Mouse (Mus musculus) liver, embryonic 14.5 days (tissue): ENCODE data around the gene Trappc3. TPM values are rescaled to one million over a fixed set of nuclear protein-coding genes. Genes with fewer than 3 reads are reported as not detected.

Experiments used
- ATAC-seq: fragments of 200-750 bp; cut with Nextera tagmentation; 2 replicates; pipeline ENCODE4 v1.8.0; 2017; ENCODE audit warnings: moderate number of reproducible peaks, mild to moderate bottlenecking, moderate library complexity; ENCODE audit not compliant: insufficient read depth
- DNase-seq, 3 experiments: peaks; one replicate each; pipeline ENCODE4 v3.0.0-alpha.2; 2012 to 2013; ENCODE audit warnings: low read depth in 3 of 3, low spot score in 3 of 3
- H3K27ac ChIP-seq: fragments of 300-500 bp; sonication (generic); 2 replicates; pipeline ENCODE4 v1.5.1; 2014; ENCODE audit warnings: moderate library complexity, mild to moderate bottlenecking, control low read depth, inconsistent platforms
- H3K27me3 ChIP-seq: fragments of 300-500 bp; sonication (generic); 2 replicates; pipeline ENCODE4 v1.6.1; 2014; ENCODE audit warnings: mild to moderate bottlenecking, low read length, moderate library complexity; ENCODE audit not compliant: control insufficient read depth, insufficient read depth
- H3K36me3 ChIP-seq: fragments of 300-500 bp; sonication (generic); replicated peaks from 2 replicates; pipeline ENCODE4 v1.6.1; 2014; ENCODE audit warnings: low read depth; ENCODE audit not compliant: control insufficient read depth, insufficient read depth
- H3K4me1 ChIP-seq, 2 experiments: fragments of 200-500 bp in 1 of 2; fragments of 300-500 bp in 1 of 2; sonication (generic) in 1 of 2; replicated peaks; 2 replicates each; pipeline ENCODE4 v1.6.1; 2012 to 2014; ENCODE audit warnings: antibody characterized with exemption in 1 of 2, inconsistent platforms in 1 of 2, low read length in 1 of 2; ENCODE audit not compliant: control insufficient read depth in 2 of 2, insufficient read depth in 2 of 2
- H3K4me2 ChIP-seq: fragments of 300-500 bp; sonication (generic); 2 replicates; pipeline ENCODE4 v1.6.1; 2014; ENCODE audit warnings: low read depth, mild to moderate bottlenecking, control low read depth, moderate library complexity
- H3K4me3 ChIP-seq, 2 experiments: fragments of 200-500 bp in 1 of 2; fragments of 300-500 bp in 1 of 2; sonication (generic) in 1 of 2; 2 replicates each; pipeline ENCODE4 v1.5.1; 2012 to 2014; ENCODE audit warnings: low read depth in 2 of 2, low read length in 2 of 2, mild to moderate bottlenecking in 2 of 2, control low read depth in 1 of 2, inconsistent platforms in 1 of 2, moderate library complexity in 1 of 2; ENCODE audit not compliant: insufficient read depth in 1 of 2
- H3K9ac ChIP-seq: fragments of 300-500 bp; sonication (generic); replicated peaks from 2 replicates; pipeline ENCODE4 v1.6.1; 2014; ENCODE audit warnings: mild to moderate bottlenecking, control low read depth, moderate library complexity
- H3K9me3 ChIP-seq: fragments of 300-500 bp; sonication (generic); 2 replicates; pipeline ENCODE4 v1.6.1; 2016; ENCODE audit warnings: low read length, mixed read lengths; ENCODE audit not compliant: control insufficient read depth
- CTCF ChIP-seq: IDR thresholded peaks from 2 replicates; pipeline ENCODE4 v1.5.1; 2016; ENCODE audit warnings: antibody characterized with exemption, low read depth, control low read depth
- EP300 ChIP-seq: IDR thresholded peaks from 2 replicates; pipeline ENCODE4 v1.6.1; 2016; ENCODE audit warnings: antibody characterized with exemption, low read depth
- WGBS: fragments of 180-500 bp; shearing (Covaris S2); extraction: QIAGEN DNeasy Blood & Tissue Kit; methylation state at CpG from one replicate; pipeline ENCODE4 v1.1.7; 2014; ENCODE audit not compliant: insufficient replicate concordance; 5-methylcytosine and 5-hydroxymethylcytosine counted together
- polyA plus RNA-seq, 2 experiments: library from polyadenylated mRNA; depleted of rRNA in 1 of 2; stranded (reverse) in 1 of 2; unstranded in 1 of 2; fragments of >200 nt; fragmentation: Nextera tagmentation in 1 of 2; extraction: Ambion mirVana in 1 of 2; gene quantifications; 2 replicates each; pipeline versions ENCODE4 v1.2.1 to v1.2.3; 2012 to 2014

Trappc3 gene
- polyA plus RNA-seq, 2 experiments: 8.8 to 23.4 TPM

DNA sequence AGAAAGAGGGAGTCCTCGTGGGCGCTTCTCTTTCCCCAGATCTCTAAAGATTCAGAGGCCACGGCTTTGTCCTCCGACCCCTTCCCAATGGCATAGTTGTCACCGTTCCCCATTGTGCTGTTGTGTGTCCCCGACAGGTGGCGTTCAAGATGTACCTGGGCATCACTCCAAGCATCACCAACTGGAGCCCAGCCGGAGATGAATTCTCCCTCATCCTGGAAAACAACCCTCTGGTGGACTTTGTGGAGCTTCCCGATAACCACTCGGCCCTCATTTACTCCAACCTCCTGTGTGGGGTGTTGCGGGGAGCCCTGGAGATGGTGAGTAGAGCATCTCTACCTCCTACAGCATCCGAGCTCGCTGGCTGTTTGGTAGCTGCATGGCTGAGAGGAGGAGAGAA lies 11.6 kb downstream of the Trappc3 start:
- Histone ChIP-seq H3K4me2 (no peak overlapping the region), H3K27ac (no peak overlapping the region), H3K4me1 (no peaks in the 10 kb centered on the region), H3K9ac (no peak overlapping the region), H3K27me3 (no peaks in the 10 kb centered on the region), H3K4me3 (no peak overlapping the region), H3K9me3 (no peaks in the 10 kb centered on the region), H3K36me3 (no peaks in the 10 kb centered on the region; the same call in 1 of the 2 replicates)
- ATAC-seq (no peak), DNase-seq (no peak)
- WGBS: 79% methylated on average over 13 of the region's 13 CpGs
- TF ChIP-seq EP300 (no peak), CTCF (no peak)

DNA sequence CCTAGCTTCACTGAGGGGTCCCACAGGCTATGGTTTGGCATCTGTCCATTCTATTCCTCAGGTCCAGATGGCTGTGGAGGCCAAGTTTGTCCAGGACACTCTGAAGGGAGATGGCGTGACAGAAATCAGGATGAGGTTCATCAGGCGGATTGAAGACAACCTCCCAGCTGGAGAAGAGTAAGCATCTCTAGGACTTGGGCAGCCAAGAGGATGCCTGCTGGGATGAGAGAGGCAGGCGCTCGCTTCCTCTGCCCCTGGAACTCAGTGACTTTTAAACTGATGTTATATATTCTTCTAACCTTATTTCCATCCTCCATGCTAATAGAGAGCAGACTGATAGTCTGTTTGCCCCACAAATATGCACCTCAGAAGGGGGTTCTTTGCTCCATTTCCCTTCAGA lies 13.0 kb downstream of the Trappc3 start:
- H3K27me3 ChIP-seq: no peaks in the 10 kb centered on the region

DNA sequence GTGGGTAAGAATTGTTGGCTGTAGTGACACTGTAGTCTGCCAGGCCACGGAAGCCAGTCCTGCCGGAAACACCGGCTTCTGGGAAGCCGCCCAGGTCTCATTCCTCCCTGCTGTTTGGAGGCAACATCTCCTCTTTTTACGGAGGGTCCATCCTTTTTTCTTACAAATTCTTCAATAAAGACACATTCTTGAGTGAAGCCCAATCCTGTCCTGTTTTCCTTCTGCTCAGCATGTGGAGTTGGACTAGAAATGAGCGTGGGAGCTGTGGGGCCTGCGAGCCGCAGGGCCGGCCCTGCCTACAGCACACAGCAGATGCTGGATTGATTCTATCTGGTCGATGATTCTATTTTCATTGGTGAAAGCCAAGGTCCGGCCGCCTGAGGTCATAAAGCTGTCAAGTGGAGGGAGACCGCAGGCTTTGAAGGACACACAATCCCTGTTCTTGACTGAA lies 13.6 kb downstream of the Trappc3 start:
- H3K4me3 ChIP-seq: no peak overlapping the region
- H3K4me2 ChIP-seq: no peak overlapping the region
- TF ChIP-seq EP300: no peak
- H3K4me1 ChIP-seq: no peaks in the 10 kb centered on the region
- DNase-seq (no peak), ATAC-seq (no peak)
- WGBS: 87% methylated on average over 13 of the region's 13 CpGs
- no peaks in the 10 kb centered on the region; the same call in 1 of the 2 replicates for H3K36me3 ChIP-seq
- no peak overlapping the region for H3K27ac ChIP-seq
- no peak overlapping the region for H3K9ac ChIP-seq
- H3K9me3 ChIP-seq: no peaks in the 10 kb centered on the region
- H3K27me3 ChIP-seq: no peaks in the 10 kb centered on the region

More for the DNA sequence above, 13.0 kb downstream of the Trappc3 start:
- H3K36me3 ChIP-seq: no peaks in the 10 kb centered on the region; the same call in 1 of the 2 replicates
- H3K9ac ChIP-seq: no peak overlapping the region
- WGBS: 84% methylated on average over 4 of the region's 4 CpGs
- TF ChIP-seq EP300: no peak
- TF ChIP-seq CTCF: no peak
- H3K9me3 ChIP-seq: no peaks in the 10 kb centered on the region
- no peak for ATAC-seq
- no peak for DNase-seq
- H3K27ac ChIP-seq: no peak overlapping the region
- H3K4me1 ChIP-seq: no peaks in the 10 kb centered on the region
- no peak overlapping the region for H3K4me2 ChIP-seq
- H3K4me3 ChIP-seq: no peak overlapping the region

DNA sequence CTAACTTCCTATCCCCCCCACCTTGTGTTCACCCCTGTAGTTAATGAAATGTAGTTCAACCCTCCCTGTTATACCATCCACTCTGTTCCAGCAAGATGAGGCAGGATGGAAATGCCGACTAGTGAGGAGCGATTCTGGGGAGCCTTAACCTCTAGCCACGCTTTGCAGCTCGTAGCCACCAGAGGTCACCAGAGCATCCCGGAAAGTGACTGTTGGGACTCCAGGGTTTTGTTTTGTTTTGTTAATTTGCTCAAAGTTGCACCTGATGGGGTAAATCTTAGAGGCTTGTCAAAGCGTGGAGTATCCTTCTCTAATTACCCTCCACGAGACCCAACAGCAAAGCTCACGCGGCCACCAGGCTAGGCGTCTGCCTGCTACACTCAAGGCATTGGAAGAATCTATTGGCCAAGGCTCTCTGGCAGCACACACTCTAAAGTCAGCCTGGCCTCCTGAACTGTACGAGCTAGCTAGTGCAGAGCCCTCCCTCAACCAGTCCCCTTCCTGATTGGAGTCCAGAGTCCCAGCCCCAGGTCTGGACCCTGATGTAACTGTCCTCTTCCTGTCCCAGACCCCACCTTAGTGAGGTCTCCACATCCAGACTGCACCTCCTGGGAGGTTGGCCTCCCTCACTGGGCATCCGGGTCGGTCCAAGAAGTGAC lies 15.9 kb downstream of the Trappc3 start:
- no peak overlapping the region for H3K27ac ChIP-seq
- no peaks in the 10 kb centered on the region for H3K4me1 ChIP-seq
- H3K36me3 ChIP-seq: no peaks in the 10 kb centered on the region; the same call in 1 of the 2 replicates
- H3K27me3 ChIP-seq: no peaks in the 10 kb centered on the region
- 17% methylated on average over 13 of the region's 13 CpGs for whole genome bisulfite sequencing
- TF ChIP-seq CTCF (peak; percentile 73), EP300 (no peak)
- no peak overlapping the region for H3K4me2 ChIP-seq
- ATAC-seq: no peak
- no peak overlapping the region for H3K9ac ChIP-seq
- no peaks in the 10 kb centered on the region for H3K9me3 ChIP-seq
- H3K4me3 ChIP-seq: no peak overlapping the region
- no peak for DNase-seq

DNA sequence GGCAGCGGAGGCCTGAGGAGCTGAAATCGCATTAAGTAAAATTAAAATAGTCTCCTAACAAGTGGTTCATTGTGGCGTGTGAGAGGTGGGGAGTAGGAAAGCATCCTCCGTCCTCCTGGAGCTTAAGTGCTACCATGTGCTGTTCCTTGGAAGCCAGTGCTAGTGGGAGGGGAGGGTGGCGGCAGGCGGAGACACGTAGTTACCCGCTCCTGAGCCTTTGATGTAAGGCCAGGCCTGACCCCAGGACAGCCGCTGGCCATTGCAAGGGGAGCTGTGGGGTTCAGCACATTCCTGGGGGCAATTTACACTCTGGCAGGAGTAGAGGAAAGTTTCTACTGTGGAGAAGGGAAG lies 16.4 kb downstream of the Trappc3 start:
- DNase-seq (no peak), ATAC-seq (no peak)
- 56% methylated on average over 9 of the region's 9 CpGs for WGBS
- TF ChIP-seq EP300: no peak
- TF ChIP-seq CTCF: no peak
- Histone ChIP-seq H3K4me3 (no peak overlapping the region), H3K36me3 (no peaks in the 10 kb centered on the region; the same call in 1 of the 2 replicates), H3K4me1 (no peaks in the 10 kb centered on the region), H3K27ac (no peak overlapping the region), H3K9me3 (no peaks in the 10 kb centered on the region), H3K4me2 (no peak overlapping the region), H3K27me3 (no peaks in the 10 kb centered on the region), H3K9ac (no peak overlapping the region)
